Mouse (Mus musculus) heart, embryonic 11.5 days (tissue): ENCODE data around the gene Cdk6. TPM values are rescaled to one million over a fixed set of nuclear protein-coding genes. Genes with fewer than 3 reads are reported as not detected.
"Not testable (repeated sequence)": the region's sequence is repeated elsewhere in the genome, so short reads cannot be mapped to it uniquely, and the experiment has no call there.

Experiments
- ATAC-seq: fragments of 200-750 bp; cut with Nextera tagmentation; replicated peaks from 2 replicates; pipeline ENCODE4 v1.8.0; 2017; ENCODE audit warnings: moderate library complexity; ENCODE audit not compliant: insufficient number of reproducible peaks, low FRiP score, low TSS enrichment
- H3K27ac ChIP-seq: fragments of 300-500 bp; sonication (generic); 2 replicates; pipeline ENCODE4 v1.5.1; 2014; ENCODE audit warnings: mild to moderate bottlenecking, low read depth, low read length
- H3K27me3 ChIP-seq: fragments of 300-500 bp; sonication (generic); 2 replicates; pipeline ENCODE4 v1.6.1; 2014; ENCODE audit warnings: mild to moderate bottlenecking, low read length, mixed read lengths; ENCODE audit not compliant: control insufficient read depth, insufficient read depth
- H3K36me3 ChIP-seq: fragments of 300-500 bp; sonication (generic); 2 replicates; pipeline ENCODE4 v1.6.1; 2014; ENCODE audit warnings: mild to moderate bottlenecking, low read length, moderate library complexity, mixed read lengths; ENCODE audit not compliant: control insufficient read depth, insufficient read depth
- H3K4me1 ChIP-seq: fragments of 300-500 bp; sonication (generic); 2 replicates; pipeline ENCODE4 v1.6.1; 2014; ENCODE audit warnings: low read length; ENCODE audit not compliant: control insufficient read depth, insufficient read depth
- H3K4me2 ChIP-seq: fragments of 300-500 bp; sonication (generic); 2 replicates; pipeline ENCODE4 v1.6.1; 2014; ENCODE audit warnings: mild to moderate bottlenecking, moderate library complexity
- H3K4me3 ChIP-seq: fragments of 300-500 bp; sonication (generic); 2 replicates; pipeline ENCODE4 v1.5.1; 2014; ENCODE audit warnings: low read depth, low read length
- H3K9ac ChIP-seq: fragments of 300-500 bp; sonication (generic); 2 replicates; pipeline ENCODE4 v1.6.1; 2014; ENCODE audit warnings: mild to moderate bottlenecking, low read depth, low read length, moderate library complexity
- H3K9me3 ChIP-seq: fragments of 300-500 bp; sonication (generic); replicated peaks from 2 replicates; pipeline ENCODE4 v1.6.1; 2016; ENCODE audit warnings: low read length; ENCODE audit not compliant: control insufficient read depth
- WGBS: fragments of 180-500 bp; shearing (Covaris S2); extraction: QIAGEN DNeasy Blood & Tissue Kit; methylation state at CpG from one replicate; pipeline ENCODE4 v1.1.7; 2014; ENCODE audit not compliant: insufficient replicate concordance; 5-methylcytosine and 5-hydroxymethylcytosine counted together
- polyA plus RNA-seq: library from polyadenylated mRNA; unstranded; fragments of >200 nt; fragmentation: Nextera tagmentation; extraction: Ambion mirVana; gene quantifications from 2 replicates; pipeline ENCODE4 v1.2.1, GENCODE M21; 2014

Gene Cdk6
- polyA plus RNA-seq, 1 experiment from 2014 or later: 31.3 TPM

GRCm38 (mm10) chr5:3405503-3405902, 64.2 kb downstream of the Cdk6 start:
- Histone ChIP-seq H3K4me1 (no peaks in the 10 kb centered on the region), H3K9ac (no peak overlapping the region), H3K9me3 (no peaks in the 10 kb centered on the region), H3K36me3 (no peaks in the 10 kb centered on the region), H3K27me3 (no peaks in the 10 kb centered on the region), H3K27ac (no peak overlapping the region), H3K4me3 (no peak overlapping the region), H3K4me2 (no peak overlapping the region)
- WGBS: 87% methylated on average over 6 of the region's 6 CpGs
- ATAC-seq: no peak

- Histone ChIP-seq H3K4me1 (no peaks in the 10 kb centered on the region), H3K4me2 (no peak overlapping the region), H3K36me3 (no peaks in the 10 kb centered on the region), H3K27ac (no peak overlapping the region), H3K4me3 (no peak overlapping the region), H3K27me3 (no peaks in the 10 kb centered on the region), H3K9me3 (no peaks in the 10 kb centered on the region), H3K9ac (no peak overlapping the region)
- 87% methylated on average over 9 of the region's 9 CpGs for WGBS
- ATAC-seq: no peak
Observed at GRCm38 (mm10) chr5:3407926-3408325, 66.6 kb downstream of the Cdk6 start.

GRCm38 (mm10) chr5:3418183-3418582, 76.9 kb downstream of the Cdk6 start:
- H3K27me3 ChIP-seq, H3K36me3 ChIP-seq, H3K9me3 ChIP-seq, H3K27ac ChIP-seq, H3K4me3 ChIP-seq, H3K4me2 ChIP-seq, H3K9ac ChIP-seq, ATAC-seq, H3K4me1 ChIP-seq: not testable (repeated sequence)
- WGBS: 88% methylated on average over 1 of the region's 1 CpGs

GRCm38 (mm10) chr5:3420094-3420831, 79.0 kb downstream of the Cdk6 start:
- H3K9ac ChIP-seq: no peak overlapping the region
- WGBS: 71% methylated on average over 10 of the region's 10 CpGs
- H3K4me2 ChIP-seq: no peak overlapping the region
- no peaks in the 10 kb centered on the region for H3K9me3 ChIP-seq
- no peaks in the 10 kb centered on the region for H3K27me3 ChIP-seq
- no peaks in the 10 kb centered on the region for H3K36me3 ChIP-seq
- no peak overlapping the region for H3K27ac ChIP-seq
- no peaks in the 10 kb centered on the region for H3K4me1 ChIP-seq
- H3K4me3 ChIP-seq: no peak overlapping the region
- ATAC-seq: no peak

- ATAC-seq: no peak
- Histone ChIP-seq H3K9ac (no peak overlapping the region), H3K4me3 (no peak overlapping the region), H3K9me3 (no peaks in the 10 kb centered on the region), H3K27ac (no peak overlapping the region), H3K4me2 (no peak overlapping the region), H3K36me3 (no peaks in the 10 kb centered on the region), H3K4me1 (no peaks in the 10 kb centered on the region), H3K27me3 (no peaks in the 10 kb centered on the region)
- WGBS: 63% methylated on average over 3 of the region's 3 CpGs
Observed at GRCm38 (mm10) chr5:3420832-3421228, 79.5 kb downstream of the Cdk6 start.

GRCm38 (mm10) chr5:3433131-3433700, 91.9 kb downstream of the Cdk6 start:
- not testable (repeated sequence) for H3K27ac ChIP-seq, H3K9me3 ChIP-seq, H3K4me2 ChIP-seq, H3K4me1 ChIP-seq, H3K27me3 ChIP-seq, H3K4me3 ChIP-seq, H3K36me3 ChIP-seq, ATAC-seq, H3K9ac ChIP-seq
- 78% methylated on average over 19 of the region's 20 CpGs for WGBS

GRCm38 (mm10) chr5:3434105-3434504, 92.8 kb downstream of the Cdk6 start:
- not testable (repeated sequence) for H3K27ac ChIP-seq, H3K9ac ChIP-seq, H3K9me3 ChIP-seq, H3K4me2 ChIP-seq, H3K27me3 ChIP-seq, H3K36me3 ChIP-seq, H3K4me1 ChIP-seq, H3K4me3 ChIP-seq, ATAC-seq
- WGBS: 93% methylated on average over 5 of the region's 5 CpGs

- H3K9me3 ChIP-seq, H3K4me3 ChIP-seq, H3K4me1 ChIP-seq, H3K4me2 ChIP-seq, H3K27me3 ChIP-seq, H3K9ac ChIP-seq, H3K36me3 ChIP-seq, H3K27ac ChIP-seq, ATAC-seq: not testable (repeated sequence)
- 82% methylated on average over 9 of the region's 9 CpGs for WGBS
Observed at GRCm38 (mm10) chr5:3438453-3439003, 97.2 kb downstream of the Cdk6 start.

GRCm38 (mm10) chr5:3439386-3439785, 98.1 kb downstream of the Cdk6 start:
- not testable (repeated sequence) for H3K27ac ChIP-seq, H3K9ac ChIP-seq, ATAC-seq, H3K27me3 ChIP-seq, H3K4me1 ChIP-seq, H3K4me3 ChIP-seq, H3K36me3 ChIP-seq, H3K9me3 ChIP-seq, H3K4me2 ChIP-seq
- 80% methylated on average over 6 of the region's 6 CpGs for WGBS
